Mouse (Mus musculus) ES-E14 (cell line): ENCODE measurements around the gene Olfr641. TPM values are rescaled to one million over a fixed set of nuclear protein-coding genes. Genes with fewer than 3 reads are reported as not detected.

Experiments used
- DNase-seq: peaks from one replicate; pipeline ENCODE4 v3.0.0-alpha.2; 2013; ENCODE audit warnings: low read depth, low spot score
- H3K27ac ChIP-seq: 2 replicates; pipeline ENCODE4 v1.5.1; 2012; ENCODE audit warnings: low read depth, mild to moderate bottlenecking, low read length, moderate library complexity, mixed read lengths; ENCODE audit not compliant: poor library complexity, insufficient read depth, severe bottlenecking
- H3K36me3 ChIP-seq: 2 replicates; pipeline ENCODE4 v1.6.1; 2012; ENCODE audit warnings: mild to moderate bottlenecking, low read length, moderate library complexity, mixed read lengths; ENCODE audit not compliant: control insufficient read depth, poor library complexity, insufficient read depth, severe bottlenecking
- H3K4me1 ChIP-seq, 2 experiments: fragments of 150-350 bp in 1 of 2; sonication (generic) in 1 of 2; 2 replicates each; pipeline ENCODE4 v1.6.1; 2012; ENCODE audit warnings: low read length in 2 of 2, mild to moderate bottlenecking in 1 of 2, mixed read lengths in 1 of 2; ENCODE audit not compliant: control insufficient read depth in 2 of 2, insufficient read depth in 2 of 2, poor library complexity in 1 of 2
- H3K4me3 ChIP-seq, 2 experiments: fragments of 150-350 bp in 1 of 2; sonication (generic) in 1 of 2; 2 replicates each; pipeline ENCODE4 v1.5.1; 2012; ENCODE audit warnings: low read length in 2 of 2, low read depth in 1 of 2, mild to moderate bottlenecking in 1 of 2, mixed read lengths in 1 of 2; ENCODE audit not compliant: insufficient read depth in 1 of 2, poor library complexity in 1 of 2, severe bottlenecking in 1 of 2
- H3K9ac ChIP-seq: 2 replicates; pipeline ENCODE4 v1.6.1; 2012; ENCODE audit warnings: low read depth, mild to moderate bottlenecking, low read length, mixed read lengths; ENCODE audit not compliant: poor library complexity, insufficient read depth, severe bottlenecking
- H3K9me3 ChIP-seq: fragments of 150-350 bp; sonication (generic); 2 replicates; pipeline ENCODE4 v1.6.1; 2012; ENCODE audit warnings: low read depth, mild to moderate bottlenecking, low read length; ENCODE audit not compliant: control insufficient read depth, insufficient read depth
- CHD2 ChIP-seq: IDR thresholded peaks from 2 replicates; pipeline ENCODE4 v1.6.1; 2014; ENCODE audit warnings: mild to moderate bottlenecking, low read depth, low read length, inconsistent platforms
- HCFC1 ChIP-seq: IDR thresholded peaks from 2 replicates; pipeline ENCODE4 v1.6.1; 2012; ENCODE audit warnings: low read length, inconsistent platforms, borderline replicate concordance; ENCODE audit not compliant: insufficient read depth
- MAFK ChIP-seq: IDR thresholded peaks from 2 replicates; pipeline ENCODE4 v1.6.1; 2014; ENCODE audit warnings: mild to moderate bottlenecking, low read depth, low read length, inconsistent platforms; ENCODE audit not compliant: insufficient read depth
- ZC3H11A ChIP-seq: IDR thresholded peaks from 2 replicates; pipeline ENCODE4 v1.6.1; 2012; ENCODE audit warnings: low read depth, mild to moderate bottlenecking, inconsistent platforms, low read length, borderline replicate concordance
- ZNF384 ChIP-seq: IDR thresholded peaks from 2 replicates; pipeline ENCODE4 v1.6.1; 2012; ENCODE audit warnings: low read depth, low read length, inconsistent platforms
- in situ Hi-C, 2 experiments: fragments of 600-800 bp; cut with MboI; formaldehyde crosslinking; loops; one replicate each; pipeline ENCODE4 v1.15.1; 2025; ENCODE audit warnings: low sequenced_read_pairs in 2 of 2, inconsistent platforms in 1 of 2; ENCODE audit not compliant: unreplicated experiment in 2 of 2
- total RNA-seq: library from RNA; depleted of rRNA; stranded (reverse); fragments of 300-350 nt; gene quantifications from 2 replicates; pipeline ENCODE4 v1.2.3, GENCODE M21; 2012; rRNA removed

Gene Olfr641
- total RNA-seq, 1 experiment, result not detected

- Histone ChIP-seq H3K4me3 (no peak overlapping the region), H3K9ac (no peak overlapping the region), H3K27ac (no peak overlapping the region), H3K36me3 (no peaks in the 10 kb centered on the region), H3K9me3 (no peaks in the 10 kb centered on the region), H3K4me1 (no peaks in the 10 kb centered on the region)
- DNase-seq, result no peak
- in situ Hi-C loops, result no loop called here
- TF ChIP-seq CHD2 (no peak), HCFC1 (no peak), ZC3H11A (no peak)
Measured at GRCm38 (mm10) chr7:104059215-104059614, 24.0 kb downstream of the Olfr641 start.

- no peak within 1 kb of the TSS for H3K9ac ChIP-seq
- TF ChIP-seq HCFC1, result no peak
- no peak for TF ChIP-seq ZNF384
- no peak for TF ChIP-seq ZC3H11A
- TF ChIP-seq MAFK, result no peak
- no peak for TF ChIP-seq CHD2
Measured at GRCm38 (mm10) chr7:104061345-104061744, 26.1 kb downstream of the Olfr641 start, which contains the start of gene 4930516K23Rik. TSS of gene 4930516K23Rik (minus strand) at chr7:104061445.

GRCm38 (mm10) chr7:104071769-104072168 is 36.5 kb downstream of the Olfr641 start, which contains the start of gene Olfr644:
TSS of gene Olfr644 (minus strand) at chr7:104071869.
- Histone ChIP-seq H3K9me3 (no peaks in the 10 kb centered on the region), H3K27ac (no peak within 1 kb of the TSS), H3K4me1 (no peaks in the 10 kb centered on the region), H3K9ac (no peak within 1 kb of the TSS), H3K4me3 (no peak within 1 kb of the TSS), H3K36me3 (no peaks in the 10 kb centered on the region)
- DNase-seq, result no peak
- in situ Hi-C loops, result no loop called here
- TF ChIP-seq CHD2, result no peak
- no peak for TF ChIP-seq HCFC1
- TF ChIP-seq MAFK, result no peak
- no peak for TF ChIP-seq ZNF384
- no peak for TF ChIP-seq ZC3H11A

More at GRCm38 (mm10) chr7:104061345-104061744, 26.1 kb downstream of the Olfr641 start, which contains the start of gene 4930516K23Rik:
- H3K9me3 ChIP-seq, result no peaks in the 10 kb centered on the region
- no peaks in the 10 kb centered on the region for H3K4me1 ChIP-seq
- DNase-seq, result no peak
- in situ Hi-C loops, result no loop called here
- H3K27ac ChIP-seq, result no peak within 1 kb of the TSS
- no peaks in the 10 kb centered on the region for H3K36me3 ChIP-seq
- H3K4me3 ChIP-seq, result no peak within 1 kb of the TSS

GRCm38 (mm10) chr7:104085365-104085764 is 50.1 kb downstream of the Olfr641 start, which contains the start of gene Olfr645:
TSS of gene Olfr645 (minus strand) at chr7:104085465.
- no peak within 1 kb of the TSS for H3K4me3 ChIP-seq
- no peak for DNase-seq
- H3K36me3 ChIP-seq, result no peaks in the 10 kb centered on the region
- in situ Hi-C loops, result no loop called here
- TF ChIP-seq MAFK (no peak), HCFC1 (no peak), ZC3H11A (no peak), CHD2 (no peak), ZNF384 (no peak)
- H3K9me3 ChIP-seq, result no peaks in the 10 kb centered on the region
- H3K4me1 ChIP-seq, result no peaks in the 10 kb centered on the region
- no peak within 1 kb of the TSS for H3K27ac ChIP-seq
- H3K9ac ChIP-seq, result no peak within 1 kb of the TSS

Other genes with a start within 250 kb of the Olfr641 start
- gene Olfr67, start 243.6 kb upstream of the Olfr641 start, total RNA-seq, result not detected in 2 replicates
- not detected in 2 replicates for gene Hbb-bt, start 221.4 kb upstream of the Olfr641 start, total RNA-seq
- not detected in 2 replicates for gene Hbb-bs, start 207.3 kb upstream of the Olfr641 start, total RNA-seq
- not detected in 2 replicates for gene Hbb-bh2, start 194.9 kb upstream of the Olfr641 start, total RNA-seq
- gene Hbb-bh1, start 192.3 kb upstream of the Olfr641 start, total RNA-seq, result not detected in 2 replicates
- gene Hbb-y, start 182.2 kb upstream of the Olfr641 start, total RNA-seq, result not detected in 2 replicates
- gene Olfr66, start 149.2 kb upstream of the Olfr641 start, total RNA-seq, result not detected in 2 replicates
- gene Olfr64, start 141.0 kb upstream of the Olfr641 start, total RNA-seq, result not detected in 2 replicates
- gene Olfr65, start 132.0 kb upstream of the Olfr641 start, total RNA-seq, result not detected in 2 replicates
- gene Olfr631, start 106.6 kb upstream of the Olfr641 start, total RNA-seq, result not detected in 2 replicates
- not detected in 2 replicates for gene Olfr632, start 101.1 kb upstream of the Olfr641 start, total RNA-seq
- gene Olfr633, start 91.0 kb upstream of the Olfr641 start, total RNA-seq, result not detected in 2 replicates
- not detected in 2 replicates for gene Olfr635, start 64.3 kb upstream of the Olfr641 start, total RNA-seq
- gene Olfr638, start 36.7 kb upstream of the Olfr641 start, total RNA-seq, result not detected in 2 replicates
- gene Olfr639, start 18.1 kb upstream of the Olfr641 start, total RNA-seq, result 0.42 and 0.45 TPM in 2 replicates
- not detected in 2 replicates for gene Olfr640, start 9.9 kb upstream of the Olfr641 start, total RNA-seq
- not detected in 2 replicates for gene Olfr642, start 17.2 kb downstream of the Olfr641 start, total RNA-seq
- not detected in 2 replicates for gene 4930516K23Rik, start 26.0 kb downstream of the Olfr641 start, total RNA-seq
- not detected in 2 replicates for gene Olfr644, start 36.4 kb downstream of the Olfr641 start, total RNA-seq
- not detected in 2 replicates for gene Olfr645, start 50.0 kb downstream of the Olfr641 start, total RNA-seq
- not detected in 2 replicates for gene Olfr646, start 69.4 kb downstream of the Olfr641 start, total RNA-seq
- not detected in 2 replicates for gene Ubqln5, start 94.4 kb downstream of the Olfr641 start, total RNA-seq
- not detected in 2 replicates for gene Olfr643, start 102.0 kb downstream of the Olfr641 start, total RNA-seq
- gene Ubqln3, start 107.8 kb downstream of the Olfr641 start, total RNA-seq, result not detected in 2 replicates
- not detected in 2 replicates for gene Ubqlnl, start 115.1 kb downstream of the Olfr641 start, total RNA-seq
- gene Olfm5, start 129.4 kb downstream of the Olfr641 start, total RNA-seq, result not detected in 2 replicates
- 0.04 and 0.05 TPM in 2 replicates for gene Olfr648, start 147.9 kb downstream of the Olfr641 start, total RNA-seq
- gene Olfr649, start 160.5 kb downstream of the Olfr641 start, total RNA-seq, result not detected in 2 replicates
- gene Trim6, start 183.3 kb downstream of the Olfr641 start, total RNA-seq, result 73.9 and 86.1 TPM in 2 replicates
- 1.3 and 1.6 TPM in 2 replicates for gene Trim34a, start 209.0 kb downstream of the Olfr641 start, total RNA-seq